Mouse (Mus musculus): ENCODE data around the gene Hadhb.

The Hadhb gene

GRCm38 (mm10) chr5:30127921-30128597 lies 27.0 kb upstream of the Hadhb start:
- DNase-seq (ENCODE audit: low spot score), result no peak

DNA sequence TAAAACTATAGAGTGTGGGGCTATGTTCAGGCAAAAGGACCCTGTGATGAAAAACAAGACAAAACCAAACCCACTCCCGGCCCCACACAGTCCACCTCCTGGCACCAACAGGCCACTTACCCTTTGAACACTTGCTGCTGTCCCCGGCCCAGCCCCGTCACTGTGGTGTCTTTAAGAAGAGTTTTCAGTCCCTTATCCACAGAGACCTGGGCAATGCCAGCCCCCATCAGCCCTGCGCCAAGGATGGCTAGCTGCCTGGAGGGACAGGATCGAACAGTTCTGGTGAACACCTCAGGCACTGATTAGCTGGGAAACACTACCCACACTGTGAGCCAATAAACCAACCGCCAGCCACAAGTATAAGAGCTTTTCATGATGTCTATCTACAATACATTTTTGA lies 26.4 kb upstream of the Hadhb start:
- DNase-seq (ENCODE audit: low spot score), result no peak

- no peak for DNase-seq (ENCODE audit: low spot score)
Measured at GRCm38 (mm10) chr5:30131246-30131645, 23.8 kb upstream of the Hadhb start.

DNA sequence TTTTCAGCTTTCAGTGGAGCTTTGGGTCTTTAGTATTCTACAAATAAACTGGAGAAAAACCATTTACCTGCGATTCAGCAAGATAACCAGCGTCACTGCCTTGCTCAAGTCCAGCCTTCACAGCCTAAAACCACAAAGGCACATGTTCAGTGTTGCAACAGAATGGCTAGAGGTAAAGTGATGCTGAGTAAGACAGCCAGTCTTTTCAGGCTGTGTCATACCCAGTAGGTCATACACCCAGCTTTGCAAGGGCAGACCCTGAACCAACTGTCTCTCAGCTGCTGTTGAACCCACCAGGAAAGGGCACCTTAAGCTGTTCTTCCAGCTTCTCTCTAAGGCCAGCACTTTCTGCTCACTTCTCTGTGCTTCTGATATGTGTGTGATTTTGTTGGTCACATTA lies 22.9 kb upstream of the Hadhb start:
- no peak for DNase-seq (ENCODE audit: low spot score)

DNA sequence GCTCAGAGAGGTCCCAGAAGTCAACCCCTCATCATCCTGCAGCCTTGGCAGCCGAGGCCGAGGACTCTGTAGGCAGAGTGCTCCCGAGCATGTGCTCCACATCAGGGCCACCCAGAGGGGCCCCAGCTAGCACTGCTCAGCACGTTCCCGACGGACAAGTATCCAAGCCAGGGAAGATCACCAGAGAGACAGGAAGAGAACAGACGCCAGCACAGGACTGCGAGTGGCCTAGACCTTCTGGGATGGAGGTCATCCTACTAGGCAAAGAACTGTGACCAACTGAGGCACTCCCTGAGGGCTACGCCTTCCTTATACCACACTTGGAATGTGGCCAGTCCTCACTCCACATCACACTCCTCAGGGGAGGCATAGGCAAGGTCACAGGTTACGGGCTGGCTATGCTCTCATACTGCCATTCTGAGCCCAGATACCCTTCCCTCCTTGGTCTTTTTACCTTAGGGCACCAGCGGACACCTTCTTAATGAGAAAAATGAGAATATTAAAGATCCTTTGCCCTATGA lies 19.3 kb upstream of the Hadhb start:
- no peak for DNase-seq (ENCODE audit: low spot score)

DNA sequence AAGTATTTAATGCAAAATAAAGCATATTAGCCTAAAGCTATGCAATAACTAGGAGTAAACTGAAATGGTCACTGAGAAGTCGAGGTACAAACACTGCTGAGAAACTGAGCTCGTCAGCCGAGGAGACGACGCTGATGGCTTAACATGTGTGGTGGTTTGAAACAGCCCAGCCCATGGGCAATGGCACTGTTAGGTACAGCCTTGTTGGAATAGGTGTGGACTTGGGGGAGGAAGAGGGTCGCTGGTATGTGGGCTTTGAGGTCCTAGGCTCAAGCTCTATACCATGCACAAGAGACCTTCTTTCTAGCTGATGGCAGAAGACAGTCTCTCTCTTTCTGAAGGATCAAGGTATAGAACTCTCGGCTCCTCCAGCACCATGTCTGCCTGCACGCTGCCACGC lies 17.8 kb upstream of the Hadhb start:
- DNase-seq (ENCODE audit: low spot score), result no peak

DNA sequence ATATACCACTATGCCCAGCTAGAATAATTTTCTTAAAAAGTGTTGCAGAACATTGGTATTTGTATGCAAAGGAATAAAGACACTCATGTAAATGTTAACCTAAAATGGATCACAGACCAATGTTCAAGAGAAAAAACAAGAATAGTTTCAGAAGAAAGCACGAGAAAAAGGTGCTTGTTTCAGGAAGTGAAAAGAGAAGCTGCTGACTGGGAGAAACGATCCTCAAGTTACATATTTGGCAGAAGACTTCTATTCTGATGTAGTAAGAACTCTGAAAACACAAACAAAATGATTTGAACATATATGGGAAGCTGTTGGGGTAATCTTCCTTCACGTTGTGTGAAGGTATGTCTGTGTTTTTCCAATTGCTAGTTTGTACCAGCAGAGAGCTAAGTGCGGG lies 16.9 kb upstream of the Hadhb start:
- no peak for DNase-seq (ENCODE audit: low spot score)

DNA sequence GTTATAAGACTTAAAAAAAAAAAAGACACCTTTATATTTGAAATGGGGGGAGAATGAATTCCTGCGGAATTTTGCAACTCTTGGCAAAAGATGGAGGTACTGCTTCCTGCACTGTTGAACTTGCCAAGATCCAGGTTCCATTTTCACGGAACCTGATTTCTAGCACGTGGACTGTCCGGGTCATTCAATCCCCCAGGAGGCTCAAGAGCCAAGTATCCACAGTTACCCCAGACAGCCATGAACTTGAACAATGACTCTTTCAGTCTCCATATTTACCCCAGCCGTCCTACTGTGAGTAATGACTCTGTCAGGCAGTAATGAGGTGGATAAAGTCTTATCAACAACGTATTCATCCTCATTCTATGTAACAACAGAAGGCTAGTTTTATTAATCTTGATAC lies 8.5 kb upstream of the Hadhb start:
- no peak for DNase-seq (ENCODE audit: low spot score)

GRCm38 (mm10) chr5:30148133-30148920 lies 6.7 kb upstream of the Hadhb start:
- no peak for DNase-seq (ENCODE audit: low spot score)

- DNase-seq (ENCODE audit: low spot score), result no peak
Measured at GRCm38 (mm10) chr5:30152007-30152406, 3.0 kb upstream of the Hadhb start.

DNA sequence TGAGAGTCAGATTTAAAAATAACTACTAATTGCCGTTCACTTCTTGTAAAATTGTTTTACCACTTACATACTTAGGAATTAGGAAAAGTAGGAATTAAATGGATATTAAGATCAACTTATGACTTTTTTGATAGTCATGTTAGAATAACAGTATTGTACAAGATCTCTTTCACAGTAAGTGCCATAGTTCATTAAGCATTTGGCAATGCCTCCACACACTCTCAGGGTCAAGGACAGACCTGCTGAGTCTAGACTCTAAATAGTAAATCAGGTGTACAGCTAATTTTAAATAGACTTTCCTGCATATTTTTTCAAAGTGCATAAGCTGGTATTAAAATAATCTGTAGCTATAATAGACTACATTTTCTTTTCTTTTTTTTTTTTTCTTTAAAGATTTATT lies 2.6 kb upstream of the Hadhb start:
- DNase-seq (ENCODE audit: low spot score), result no peak

DNA sequence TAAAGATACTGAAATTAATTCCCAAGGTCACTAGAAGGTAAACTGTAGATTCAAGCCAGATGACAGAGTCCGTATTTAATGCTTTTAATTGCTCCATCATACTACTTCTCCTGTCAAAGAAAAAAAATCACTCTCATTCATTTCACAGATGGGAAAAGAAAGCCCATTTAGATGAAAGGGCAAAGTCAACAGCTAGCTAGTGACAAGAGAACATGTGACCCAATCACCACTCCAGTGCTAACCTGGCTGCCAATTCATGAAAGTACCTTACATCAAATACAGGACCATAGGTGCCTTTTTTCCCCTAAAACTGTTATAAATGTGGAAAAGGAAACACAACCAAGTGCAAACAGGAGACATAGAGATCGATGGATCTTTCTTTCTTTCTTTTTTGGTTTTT lies 1.8 kb upstream of the Hadhb start:
- no peak for DNase-seq (ENCODE audit: low spot score)

DNA sequence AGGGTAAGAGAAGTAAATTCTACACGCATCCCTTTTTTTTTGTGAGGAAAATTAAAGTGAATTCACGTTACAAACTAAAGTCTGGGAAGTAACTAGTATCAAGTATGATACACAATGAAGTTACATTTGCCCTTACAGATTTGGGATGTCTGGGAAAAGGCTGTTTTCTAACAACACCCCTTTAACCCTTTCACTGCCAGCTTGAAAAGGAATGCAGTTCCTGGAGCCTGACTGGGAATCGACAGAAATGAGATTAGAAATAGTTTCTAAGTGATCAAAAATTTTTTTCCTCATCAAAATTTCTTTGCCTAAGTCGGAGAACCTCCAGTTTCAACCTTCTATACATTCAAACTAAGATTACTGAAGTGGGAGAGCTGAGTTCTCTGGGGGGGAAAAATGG lies 1.0 kb upstream of the Hadhb start:
- peak; percentile 47 for DNase-seq (ENCODE audit: low spot score)

DNA sequence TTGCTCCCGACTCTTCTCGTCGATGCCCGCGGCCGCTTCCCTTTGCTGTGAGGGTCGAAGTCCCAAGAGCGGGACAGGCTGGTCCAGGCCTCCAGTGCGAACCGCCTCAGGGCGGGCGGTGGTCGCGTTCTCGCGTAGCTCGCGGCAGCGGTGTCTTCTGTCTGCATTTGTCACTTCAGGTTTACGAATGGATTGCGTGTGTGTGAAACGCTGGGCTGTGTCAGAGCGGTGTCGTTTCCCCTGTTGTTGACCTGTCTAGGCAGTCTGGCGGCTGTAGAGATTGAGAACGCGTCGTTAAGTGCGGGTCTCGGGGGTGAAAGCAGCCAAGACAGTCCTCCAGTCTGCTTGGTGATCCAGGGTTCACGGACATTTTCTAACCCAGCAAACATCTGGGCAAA lies 346 bp downstream of the Hadhb start:
- DNase-seq (ENCODE audit: low spot score), result no peak

DNA sequence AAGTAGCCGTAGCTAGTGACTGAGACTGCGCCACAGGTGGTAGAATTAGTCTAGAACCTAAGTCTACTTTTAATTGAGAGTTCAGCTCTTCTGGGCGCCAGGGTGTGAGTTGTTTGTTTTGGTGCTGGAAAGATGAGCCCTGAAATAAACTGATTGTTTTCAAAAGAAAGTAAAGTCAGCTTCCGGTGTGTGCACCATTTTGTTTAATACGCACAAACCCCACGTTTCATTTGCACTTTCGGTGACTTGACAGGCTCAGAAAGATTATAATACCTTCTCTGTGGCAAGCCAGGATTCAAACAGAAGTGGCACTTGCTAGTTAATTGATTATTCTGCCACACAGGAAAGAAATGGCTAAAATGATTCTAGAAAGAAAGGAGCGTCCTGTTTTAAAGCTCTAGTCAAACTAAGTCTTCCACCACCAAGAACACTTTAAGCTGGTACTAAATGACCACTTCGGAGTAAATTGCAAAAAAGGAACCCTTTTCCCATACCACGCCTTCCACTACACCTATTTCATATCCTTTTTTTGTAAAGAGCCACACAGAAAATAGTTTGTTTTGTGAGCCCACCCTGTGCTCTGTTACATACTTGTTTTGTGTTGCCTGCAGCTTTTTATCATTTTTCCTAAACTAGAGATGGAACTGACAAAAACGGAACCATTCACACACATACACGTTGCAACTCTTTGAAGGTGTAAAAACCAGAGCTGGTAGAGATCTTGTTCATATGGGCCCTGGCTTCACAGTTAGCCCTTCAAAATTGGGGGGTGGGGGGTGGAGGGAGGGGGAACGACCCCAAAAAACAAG lies 977 bp downstream of the Hadhb start:
- peak; percentile 7 for DNase-seq (ENCODE audit: low spot score)

- no peak for DNase-seq (ENCODE audit: low spot score)
Measured at GRCm38 (mm10) chr5:30159601-30160000, 4.6 kb downstream of the Hadhb start.

- no peak for DNase-seq (ENCODE audit: low spot score)
Measured at GRCm38 (mm10) chr5:30161836-30162235, 6.8 kb downstream of the Hadhb start.

DNA sequence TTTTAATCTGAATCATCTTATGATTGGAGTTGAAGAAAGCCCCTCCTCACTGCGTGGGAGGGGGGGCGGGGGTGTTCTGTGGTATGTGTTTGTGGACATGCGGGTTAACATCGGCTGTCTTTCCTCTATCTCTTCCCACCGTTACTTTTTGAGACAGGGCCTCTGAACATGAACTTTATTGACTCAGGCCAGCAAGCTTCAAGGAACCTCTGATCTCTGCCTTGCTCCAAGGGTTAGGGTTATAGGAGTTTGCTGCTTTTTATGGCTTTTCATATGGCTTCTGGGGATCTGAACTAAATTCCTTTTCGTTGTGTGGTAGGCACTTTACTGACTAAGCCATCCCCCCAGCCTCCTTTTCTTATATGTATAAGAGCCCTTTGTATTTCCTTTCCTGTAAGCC lies 7.3 kb downstream of the Hadhb start:
- no peak for DNase-seq (ENCODE audit: low spot score)

GRCm38 (mm10) chr5:30165234-30165946 lies 10.3 kb downstream of the Hadhb start:
- DNase-seq (ENCODE audit: low spot score), result no peak

DNA sequence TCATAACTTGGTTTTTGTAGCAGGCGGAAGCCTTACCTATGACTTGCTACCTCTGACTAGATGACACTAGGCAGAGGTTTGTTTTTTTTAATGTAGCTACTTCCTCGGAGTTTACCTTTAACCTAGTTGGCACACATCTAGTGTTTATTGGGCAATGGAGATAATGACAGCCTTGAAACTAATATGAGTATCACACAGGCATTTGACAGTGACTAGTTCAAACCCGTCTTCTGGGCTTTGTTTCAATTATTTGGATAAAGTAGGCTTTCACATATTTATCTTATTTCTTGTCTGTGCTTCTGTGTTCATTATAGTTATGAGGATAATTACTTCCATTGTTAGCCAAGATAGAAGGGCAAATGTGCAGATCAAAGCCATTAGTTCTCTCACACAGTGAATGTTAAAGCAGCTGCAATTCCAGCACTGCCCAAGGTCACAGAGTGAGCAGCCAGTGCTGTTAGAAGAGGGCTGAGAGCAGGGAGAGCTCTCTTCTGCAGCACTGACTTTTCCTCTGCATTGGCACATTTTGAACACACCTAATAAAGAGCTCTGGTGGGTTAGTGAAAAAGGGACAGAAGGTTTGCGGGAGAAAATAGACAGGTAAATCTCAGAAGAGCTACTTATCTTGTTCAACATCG lies 15.4 kb downstream of the Hadhb start:
- no peak for DNase-seq (ENCODE audit: low spot score)

GRCm38 (mm10) chr5:30172115-30172514 lies 17.1 kb downstream of the Hadhb start:
- DNase-seq (ENCODE audit: low spot score), result peak; percentile 87

Measured in embryo, embryonic 10.5 days (tissue).